Mouse (Mus musculus) lung, postnatal 36 days (tissue): ENCODE data around the gene Aqp8.

Experiments
- DNase-seq: peaks from one replicate; pipeline ENCODE4 v3.0.0; 2022; ENCODE audit warnings: mixed read lengths

Aqp8 gene

GRCm38 (mm10) chr7:123499481-123500238, 37.6 kb downstream of the Aqp8 start:
- no peak for DNase-seq

GRCm38 (mm10) chr7:123500239-123501219, 38.4 kb downstream of the Aqp8 start, which contains the start of gene Zkscan2:
TSS of gene Zkscan2 (minus strand) at chr7:123500449.
- peak; percentile 57 for DNase-seq

GRCm38 (mm10) chr7:123503358-123503757, 41.3 kb downstream of the Aqp8 start:
- DNase-seq = peak; percentile 35

- no peak for DNase-seq
Measured at GRCm38 (mm10) chr7:123507946-123508345, 45.9 kb downstream of the Aqp8 start.
